Mouse (Mus musculus) small intestine, adult 2 months (tissue): ENCODE data around the gene Trabd2b.

Source experiments
- CTCF ChIP-seq: fragments of 200-500 bp; IDR thresholded peaks from 2 replicates; pipeline ENCODE4 v1.5.1; 2012; ENCODE audit warnings: low read depth, mild to moderate bottlenecking, control low read depth, inconsistent platforms, low read length, moderate library complexity, mixed read lengths; ENCODE audit not compliant: insufficient replicate concordance, insufficient read length; ENCODE audit errors: extremely low read depth
- POLR2A ChIP-seq: fragments of 200-500 bp; IDR thresholded peaks from 2 replicates; pipeline ENCODE4 v1.6.1; 2012; ENCODE audit warnings: low read depth, mild to moderate bottlenecking, control low read depth, inconsistent platforms, low read length, moderate library complexity

GRCm38 (mm10) chr4:114646825-114647681, 240.5 kb downstream of the Trabd2b start:
- TF ChIP-seq POLR2A = no peak
- TF ChIP-seq CTCF = no peak
